Mouse (Mus musculus) heart, adult 2 months (tissue): ENCODE results near the gene Golim4.

Experiments
- CTCF ChIP-seq: fragments of 200-600 bp; IDR thresholded peaks from 2 replicates; pipeline ENCODE4 v1.8.1; 2022; ENCODE audit warnings: antibody characterized with exemption, mild to moderate bottlenecking, moderate library complexity
- EP300 ChIP-seq: fragments of 200-500 bp; IDR thresholded peaks from 2 replicates; pipeline ENCODE4 v1.6.1; 2011; ENCODE audit warnings: low read depth, low read length, control low read depth; ENCODE audit not compliant: insufficient read depth
- POLR2A ChIP-seq: fragments of 200-500 bp; IDR thresholded peaks from 2 replicates; pipeline ENCODE4 v1.6.1; 2011; ENCODE audit warnings: mild to moderate bottlenecking, low read depth, low read length, control low read depth; ENCODE audit not compliant: insufficient read depth

DNA sequence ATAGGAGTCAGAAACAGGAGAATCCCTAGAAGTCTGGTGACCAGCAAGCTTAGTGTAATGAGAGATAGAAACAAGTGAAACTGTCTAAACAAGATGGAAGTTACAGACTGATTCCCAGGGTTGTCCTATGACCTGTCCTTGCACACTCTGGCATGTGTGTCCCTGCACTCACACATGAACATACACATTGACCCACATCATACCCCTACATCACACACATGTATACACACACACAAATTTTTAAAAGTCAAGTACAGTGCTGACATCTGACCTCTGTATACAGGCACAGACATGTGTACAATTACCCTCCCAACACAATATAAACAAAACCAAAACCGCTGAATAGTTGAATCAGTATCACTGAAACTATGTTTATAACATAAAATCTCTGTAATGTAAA, 8.7 kb downstream of the Golim4 start:
- TF ChIP-seq CTCF, result no peak
- TF ChIP-seq EP300, result no peak
- TF ChIP-seq POLR2A, result no peak
